Mouse (Mus musculus) cerebellum, postnatal 25 days (tissue): ENCODE measurements around the gene Fam107b.
"Not testable (repeated sequence)": the region's sequence is repeated elsewhere in the genome, so short reads cannot be mapped to it uniquely, and the experiment has no call there.

Experiments used
- DNase-seq, 2 experiments: peaks; one replicate each; pipeline ENCODE4 v3.0.0; 2021; ENCODE audit warnings: mixed read lengths in 2 of 2

Fam107b gene

DNA sequence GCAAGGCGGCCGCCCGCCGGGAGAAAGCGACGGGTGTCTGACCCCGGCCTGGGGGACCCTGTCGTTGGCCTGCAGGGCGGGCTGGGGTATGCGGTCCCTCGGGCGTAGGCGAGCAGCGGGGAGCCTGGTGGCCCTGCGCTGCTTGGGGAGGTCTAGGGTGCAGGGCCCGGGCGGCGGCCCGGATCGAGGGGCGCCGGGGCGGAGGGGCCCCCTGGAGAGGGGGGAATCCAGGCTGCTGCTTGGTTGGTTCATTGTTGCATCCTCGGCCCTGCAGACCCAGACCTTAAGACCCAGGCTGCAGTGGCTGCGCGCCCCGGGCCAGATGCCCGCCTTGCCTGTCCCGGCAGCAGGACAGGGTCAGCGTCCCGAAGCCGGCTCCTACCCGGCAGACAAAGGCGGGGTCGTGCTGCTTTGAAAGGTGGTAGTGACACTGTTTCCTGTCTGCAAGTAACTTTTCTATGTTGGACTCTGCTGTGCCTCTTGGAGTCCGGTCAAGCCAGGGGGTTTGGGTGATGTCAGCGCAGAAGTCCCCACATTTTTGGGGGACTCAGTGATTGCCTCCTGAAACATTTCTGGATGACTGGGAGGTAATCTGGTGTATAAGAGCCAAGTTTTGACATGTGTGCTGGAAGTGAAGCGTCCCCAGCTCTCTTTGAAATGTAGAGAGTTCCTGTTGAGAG, 143.5 kb downstream of the Fam107b start:
- DNase-seq, result peak; percentile 57 to 62

DNA sequence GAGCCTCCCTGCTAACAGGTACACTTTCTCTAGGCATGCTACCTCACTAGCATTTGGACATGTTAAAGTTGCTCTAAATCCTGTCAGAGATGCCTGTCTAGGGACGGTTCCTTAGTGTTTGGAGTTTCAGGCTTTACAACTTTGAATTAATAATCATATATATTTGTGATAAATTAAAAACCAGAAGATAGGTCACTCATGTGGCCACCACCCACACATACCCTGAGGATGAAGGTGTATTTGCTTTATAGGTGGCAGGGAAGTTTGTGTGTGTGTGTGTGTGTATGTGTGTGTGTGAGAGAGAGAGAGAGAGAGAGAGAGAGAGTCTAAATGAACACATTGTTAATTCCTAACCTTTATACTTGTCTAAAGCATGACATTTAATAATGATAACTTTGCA, 144.2 kb downstream of the Fam107b start:
- no peak for DNase-seq

DNA sequence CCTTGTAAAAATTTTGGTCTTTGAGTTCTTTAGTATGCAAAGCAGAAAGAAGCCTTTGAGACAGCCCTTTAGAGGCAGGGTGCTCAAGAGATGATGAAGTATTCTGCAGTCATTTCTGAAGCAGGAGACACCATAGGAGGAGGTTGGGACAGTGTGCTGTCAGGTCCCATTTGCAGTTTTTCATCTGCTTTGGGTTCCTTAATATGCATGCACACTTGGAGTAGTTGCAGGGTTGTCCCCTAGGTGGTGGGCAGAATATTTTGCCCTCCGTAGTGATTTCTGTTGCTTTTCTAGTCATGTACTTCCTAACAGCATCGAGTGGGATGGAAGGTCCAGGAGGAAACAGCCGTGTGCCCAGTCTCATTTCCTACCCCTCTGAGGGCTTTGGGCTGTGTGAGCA, 145.1 kb downstream of the Fam107b start:
- no peak for DNase-seq

DNA sequence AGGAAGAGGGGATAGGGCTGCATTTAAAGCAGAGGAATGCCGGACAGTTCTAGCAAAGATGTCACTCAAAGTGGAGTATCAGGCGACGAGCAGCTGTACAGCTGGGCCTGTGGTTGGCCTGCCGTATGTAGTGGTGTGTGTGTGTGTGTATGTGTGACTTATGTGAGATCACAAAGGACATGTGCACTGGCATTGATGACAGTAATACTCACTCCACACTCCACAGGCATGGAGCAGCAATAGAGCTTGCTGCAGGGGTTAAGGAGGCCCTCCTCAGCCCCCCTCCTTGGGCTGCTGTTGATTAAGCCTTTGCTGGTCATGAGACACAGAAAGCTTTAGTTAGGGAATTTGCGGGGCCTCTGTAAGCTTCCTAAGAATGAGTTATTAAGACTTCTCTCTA, 147.0 kb downstream of the Fam107b start:
- no peak for DNase-seq

- no peak for DNase-seq
Measured at GRCm38 (mm10) chr2:3717847-3718246, 147.6 kb downstream of the Fam107b start.

DNA sequence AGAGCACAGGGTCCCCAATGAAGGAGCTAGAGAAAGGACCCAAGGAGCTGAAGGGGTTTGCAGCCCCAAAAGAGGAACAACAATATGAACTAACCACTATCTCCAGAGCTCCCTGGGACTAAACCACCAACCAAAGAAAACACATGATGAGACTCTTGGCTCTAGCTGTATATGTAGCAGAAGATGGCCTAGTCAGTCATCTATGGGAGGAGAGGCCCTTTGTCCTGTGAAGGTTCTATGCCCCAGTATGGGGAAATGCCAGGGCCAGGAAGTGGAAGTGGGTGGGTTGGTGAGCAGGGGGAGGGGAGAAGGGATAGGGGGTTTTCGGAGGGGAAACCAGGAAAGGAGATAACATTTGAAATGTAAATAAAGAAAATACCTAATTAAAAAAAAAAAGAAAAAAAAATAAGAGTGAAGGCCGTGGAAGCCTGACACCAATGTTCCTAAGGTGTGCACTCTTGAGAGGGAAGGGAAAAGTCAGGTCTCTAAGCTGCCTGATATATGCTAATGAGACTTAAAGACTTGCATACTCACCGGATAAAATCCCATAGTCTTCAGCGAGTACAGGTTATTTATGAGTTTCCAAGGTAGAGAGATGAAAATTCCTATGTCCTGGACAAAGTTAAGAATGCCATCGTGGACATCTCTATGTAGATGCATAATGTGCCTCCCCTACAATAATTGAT, 149.3 kb downstream of the Fam107b start:
- not testable (repeated sequence) for DNase-seq

DNA sequence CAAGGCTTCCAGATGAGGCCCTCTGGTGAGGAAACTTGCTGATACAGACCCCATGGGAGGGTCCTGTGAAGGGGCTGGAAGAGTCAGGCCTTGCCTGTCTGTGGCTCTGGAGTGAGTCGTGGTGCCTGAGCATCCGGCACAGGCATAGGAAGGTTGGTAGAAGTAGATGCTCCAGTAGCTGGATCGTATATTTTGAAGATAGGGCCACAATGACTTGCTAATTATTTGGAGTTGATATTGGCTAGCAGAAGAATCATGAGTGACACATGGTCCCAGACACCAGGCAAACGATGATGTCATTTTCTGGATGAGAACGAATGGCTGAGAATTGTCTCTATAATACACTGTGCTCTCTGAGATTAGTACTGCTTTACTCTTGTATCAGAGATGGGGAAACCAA, 150.8 kb downstream of the Fam107b start:
- DNase-seq, result no peak

DNA sequence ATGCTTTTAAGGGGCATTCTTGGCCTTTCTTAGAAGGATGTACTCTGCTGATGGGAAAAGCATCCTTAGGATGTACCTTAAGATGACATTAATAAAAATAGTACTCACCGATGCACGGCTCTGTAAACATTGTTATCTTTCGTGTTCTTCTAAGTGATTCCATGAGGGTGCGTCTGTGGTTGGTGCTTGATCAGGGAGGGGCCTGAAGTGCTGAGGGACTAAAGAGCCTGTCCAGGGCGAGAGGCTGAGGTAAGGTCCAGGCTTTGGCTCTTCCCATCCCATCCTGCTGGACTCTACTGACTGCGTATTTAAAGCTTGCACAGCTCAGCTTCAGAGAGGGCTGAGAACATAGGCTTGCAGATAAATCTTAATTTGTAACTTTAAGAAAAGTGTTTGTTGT, 151.7 kb downstream of the Fam107b start:
- DNase-seq, result no peak

DNA sequence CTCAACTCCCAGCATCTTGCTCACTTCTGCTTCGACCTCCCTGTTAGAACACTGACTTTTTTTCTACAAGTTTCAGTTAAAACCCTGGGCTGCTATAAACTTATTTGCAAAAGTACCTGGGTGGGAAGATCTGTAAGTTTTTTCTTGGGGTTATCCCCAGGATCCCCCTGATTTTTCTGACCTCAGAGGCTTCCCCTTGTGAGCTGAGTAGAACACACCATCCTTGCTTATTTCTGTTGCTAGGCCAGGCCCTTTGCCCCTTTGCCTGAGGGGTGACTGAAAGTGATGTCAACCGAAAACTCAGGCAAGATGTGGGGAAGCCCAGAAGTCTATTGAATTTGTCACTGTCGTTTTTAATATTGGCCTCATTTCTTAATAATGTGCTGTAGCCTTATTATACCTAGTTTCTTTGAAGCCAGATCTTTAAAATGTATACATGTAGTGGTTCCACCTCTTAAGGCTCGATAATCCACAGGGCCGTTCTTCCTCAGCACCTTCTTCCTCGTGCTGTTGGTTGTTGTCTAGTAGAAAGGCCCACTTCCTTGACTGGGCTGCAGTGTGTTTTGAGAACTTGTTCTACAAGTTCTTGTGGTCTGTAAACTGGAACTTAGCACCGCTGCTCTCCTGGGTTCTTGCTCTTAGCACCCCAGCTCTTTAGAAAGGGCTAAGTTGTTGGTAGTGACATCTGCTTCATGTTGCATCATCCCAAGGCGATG, 153.3 kb downstream of the Fam107b start:
- no peak for DNase-seq

- DNase-seq, result no peak
Measured at GRCm38 (mm10) chr2:3726501-3727078, 156.3 kb downstream of the Fam107b start.

GRCm38 (mm10) chr2:3727225-3727930, 157.1 kb downstream of the Fam107b start:
- no peak for DNase-seq

GRCm38 (mm10) chr2:3728090-3728489, 157.8 kb downstream of the Fam107b start:
- DNase-seq, result no peak

- no peak for DNase-seq
Measured at GRCm38 (mm10) chr2:3729586-3729985, 159.3 kb downstream of the Fam107b start.

DNA sequence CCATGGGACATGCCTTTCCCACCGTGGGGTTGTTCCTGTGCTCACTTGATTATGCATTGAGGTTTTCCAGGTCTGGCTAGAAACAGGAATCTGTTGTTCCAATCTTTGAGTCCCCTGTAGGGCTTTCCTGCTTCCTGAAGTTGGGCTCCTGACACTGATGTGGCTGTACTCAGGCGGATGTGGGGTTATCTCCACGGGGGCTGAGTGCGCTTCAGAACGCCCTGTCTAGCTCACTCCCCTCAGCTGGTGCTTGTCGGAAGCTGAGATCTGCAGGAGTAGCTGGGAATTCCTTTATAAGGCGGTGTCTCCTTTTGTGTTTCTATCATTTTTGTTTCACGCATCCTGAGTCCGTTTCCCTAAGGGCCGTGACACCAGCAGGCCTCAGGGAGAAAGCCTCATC, 160.5 kb downstream of the Fam107b start:
- DNase-seq, result no peak

- DNase-seq, result peak; percentile 62 to 71
Measured at GRCm38 (mm10) chr2:3731316-3732015, 161.2 kb downstream of the Fam107b start.

- peak; percentile 46 to 53 for DNase-seq
Measured at GRCm38 (mm10) chr2:3737917-3738694, 167.8 kb downstream of the Fam107b start.

- no peak for DNase-seq
Measured at GRCm38 (mm10) chr2:3738734-3739133, 168.4 kb downstream of the Fam107b start.

DNA sequence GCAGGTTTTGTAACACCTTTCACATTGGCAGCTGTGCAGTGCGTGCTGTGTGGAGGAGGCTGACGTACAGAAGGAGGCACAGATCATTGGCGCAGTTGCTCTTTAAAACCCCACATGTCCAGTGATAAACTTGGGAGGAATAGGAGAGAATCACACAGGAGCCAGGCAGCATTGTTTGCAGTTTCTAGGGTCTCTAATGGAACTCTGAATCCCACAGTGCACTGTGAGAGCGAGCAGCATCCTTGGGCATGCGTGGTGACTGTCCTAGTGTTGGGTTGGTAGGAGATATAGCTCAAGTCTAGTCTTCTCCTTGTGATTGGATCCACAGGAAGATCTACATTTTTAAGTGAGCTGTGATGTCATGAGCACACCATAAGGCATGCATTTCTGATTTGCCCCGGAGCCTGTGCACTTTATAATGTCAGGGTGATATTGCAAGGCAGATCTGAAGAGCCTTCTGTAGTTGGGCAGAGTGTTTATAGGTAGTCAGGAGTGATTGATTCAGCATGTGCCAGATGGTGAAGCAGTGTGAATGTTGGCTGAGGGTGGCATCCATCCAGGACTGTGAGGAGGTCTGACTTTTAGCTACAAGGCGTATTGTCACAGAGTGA, 169.2 kb downstream of the Fam107b start:
- peak; percentile 90 to 93 for DNase-seq

DNA sequence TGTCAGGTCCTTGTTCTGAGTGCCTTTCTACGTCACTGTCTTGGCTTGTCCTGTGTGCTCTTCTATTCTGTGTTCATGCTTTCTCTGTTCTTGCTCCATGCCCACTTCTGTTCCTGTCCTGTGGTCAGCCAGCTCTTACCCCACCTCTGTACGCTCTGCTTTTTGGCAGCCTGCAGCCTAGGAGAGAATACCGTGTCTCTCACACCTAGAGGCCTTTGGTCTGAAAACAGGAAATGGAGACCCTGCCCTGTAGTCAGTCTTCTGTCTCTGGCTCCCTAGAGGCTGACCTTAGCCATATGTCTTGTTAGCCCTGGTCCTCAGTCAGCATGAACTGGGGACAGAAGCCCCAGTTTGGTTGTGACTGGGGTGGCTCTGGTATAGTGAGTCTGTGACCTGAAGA, 170.0 kb downstream of the Fam107b start:
- peak in 1 of 2 experiments; percentile 57 for DNase-seq

- DNase-seq, result no peak
Measured at GRCm38 (mm10) chr2:3740670-3741069, 170.4 kb downstream of the Fam107b start.

GRCm38 (mm10) chr2:3742519-3742918, 172.2 kb downstream of the Fam107b start:
- no peak for DNase-seq
